Comparison of ENCODE assay signal across 1 mouse cellular context in genomic region chr9:14835335-14836075, GRCm38 (mm10).
TF ChIP-seq lines count a peak whose summit lies in the region.

No protein-coding gene starts in this region.

TF ChIP-seq in MEL, 35 proteins besides CTCF, POLR2A, EP300 and RAD21:
- TF ChIP-seq RCOR1 (IDR thresholded peaks at IDR 0.05; ENCODE audit: low read depth, low read length) (0 out of 2 replicates have a peak, but pooled peaks have one; percentile 29), KAT2A (conservative IDR thresholded peaks at IDR 0.05; ENCODE audit: low read depth, low read length) (no peak)
